Mouse (Mus musculus): Measurements from ENCODE around the gene Akt3. TPM values are rescaled to one million over a fixed set of nuclear protein-coding genes. Genes with fewer than 3 reads are reported as not detected.

Gene Akt3
- polyA plus RNA-seq, 1 experiment from 2014 or later = 4.0 TPM

GRCm38 (mm10) chr1:177081957-177082645 is 175.9 kb downstream of the Akt3 start:
- Histone ChIP-seq H3K4me3 (ENCODE audit: low read depth, low read length) (no peak overlapping the region), H3K4me1 (ENCODE audit: insufficient read depth, low read depth, low read length) (no peaks in the 10 kb centered on the region), H3K9me3 (ENCODE audit: low read length) (no peaks in the 10 kb centered on the region), H3K27me3 (replicated peaks; ENCODE audit: insufficient read depth, low read length) (no peaks in the 10 kb centered on the region), H3K9ac (replicated peaks; ENCODE audit: low read depth) (no peak overlapping the region), H3K36me3 (ENCODE audit: insufficient read depth, low read length) (no peaks in the 10 kb centered on the region), H3K4me2 (replicated peaks; ENCODE audit: low read depth, low read length) (no peak overlapping the region), H3K27ac (ENCODE audit: low read length) (no peak overlapping the region)
- TF ChIP-seq CTCF (IDR thresholded peaks at IDR 0.05) (no peak), EP300 (IDR thresholded peaks at IDR 0.05) (no peak)
- ATAC-seq (no peak), DNase-seq (ENCODE audit: low spot score) (no peak)
- WGBS = 62% methylated on average over 1 of the region's 1 CpGs

- Histone ChIP-seq H3K9me3 (ENCODE audit: low read length) (no peaks in the 10 kb centered on the region), H3K36me3 (ENCODE audit: insufficient read depth, low read length) (no peaks in the 10 kb centered on the region), H3K4me3 (ENCODE audit: low read depth, low read length) (no peak overlapping the region), H3K27me3 (replicated peaks; ENCODE audit: insufficient read depth, low read length) (no peaks in the 10 kb centered on the region), H3K9ac (replicated peaks; ENCODE audit: low read depth) (no peak overlapping the region), H3K27ac (ENCODE audit: low read length) (no peak overlapping the region), H3K4me2 (replicated peaks; ENCODE audit: low read depth, low read length) (no peak overlapping the region), H3K4me1 (ENCODE audit: insufficient read depth, low read depth, low read length) (no peaks in the 10 kb centered on the region)
- TF ChIP-seq CTCF (IDR thresholded peaks at IDR 0.05) (no peak), EP300 (IDR thresholded peaks at IDR 0.05) (no peak)
- DNase-seq (ENCODE audit: low spot score) = no peak
- ATAC-seq = no peak
- 87% methylated on average over 2 of the region's 2 CpGs for WGBS
These were observed 188.8 kb downstream of the Akt3 start for GRCm38 (mm10) chr1:177069161-177069560.

GRCm38 (mm10) chr1:177067123-177067646 is 190.8 kb downstream of the Akt3 start:
- Histone ChIP-seq H3K4me3 (ENCODE audit: low read depth, low read length) (no peak overlapping the region), H3K9ac (replicated peaks; ENCODE audit: low read depth) (no peak overlapping the region), H3K36me3 (ENCODE audit: insufficient read depth, low read length) (no peaks in the 10 kb centered on the region), H3K9me3 (ENCODE audit: low read length) (no peaks in the 10 kb centered on the region), H3K4me2 (replicated peaks; ENCODE audit: low read depth, low read length) (no peak overlapping the region), H3K4me1 (ENCODE audit: insufficient read depth, low read depth, low read length) (no peaks in the 10 kb centered on the region), H3K27ac (ENCODE audit: low read length) (no peak overlapping the region), H3K27me3 (replicated peaks; ENCODE audit: insufficient read depth, low read length) (no peaks in the 10 kb centered on the region)
- DNase-seq (ENCODE audit: low spot score) = no peak
- ATAC-seq = no peak
- TF ChIP-seq CTCF (IDR thresholded peaks at IDR 0.05) (no peak), EP300 (IDR thresholded peaks at IDR 0.05) (no peak)
- WGBS = 82% methylated on average over 8 of the region's 8 CpGs

DNA sequence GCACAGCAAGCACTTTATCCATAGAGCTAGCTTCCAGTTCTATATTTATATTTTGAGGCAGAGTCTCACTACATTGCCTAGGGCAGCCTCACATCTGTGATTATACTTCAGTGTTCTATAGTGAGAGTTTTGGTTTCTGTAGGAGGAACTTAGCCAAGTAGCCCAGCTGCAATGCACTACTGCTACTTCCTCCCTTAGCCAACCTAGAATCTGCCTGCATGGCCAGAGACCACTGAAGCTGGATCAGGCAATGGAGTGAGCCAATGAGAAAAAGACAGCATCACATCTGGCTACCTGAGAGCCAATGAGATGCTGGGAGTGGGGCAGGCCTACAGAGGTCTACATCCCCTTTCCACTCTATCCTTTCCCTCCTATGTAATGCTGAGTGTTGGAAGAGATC is 192.3 kb downstream of the Akt3 start:
- H3K4me1 ChIP-seq (ENCODE audit: insufficient read depth, low read depth, low read length) = no peaks in the 10 kb centered on the region
- H3K27ac ChIP-seq (ENCODE audit: low read length) = no peak overlapping the region
- no peaks in the 10 kb centered on the region for H3K9me3 ChIP-seq (ENCODE audit: low read length)
- H3K9ac ChIP-seq (replicated peaks; ENCODE audit: low read depth) = no peak overlapping the region
- no peak overlapping the region for H3K4me2 ChIP-seq (replicated peaks; ENCODE audit: low read depth, low read length)
- no peak overlapping the region for H3K4me3 ChIP-seq (ENCODE audit: low read depth, low read length)
- no peak for TF ChIP-seq EP300 (IDR thresholded peaks at IDR 0.05)
- TF ChIP-seq CTCF (IDR thresholded peaks at IDR 0.05) = no peak
- ATAC-seq (no peak), DNase-seq (ENCODE audit: low spot score) (no peak)
- H3K36me3 ChIP-seq (ENCODE audit: insufficient read depth, low read length) = no peaks in the 10 kb centered on the region
- no peaks in the 10 kb centered on the region for H3K27me3 ChIP-seq (replicated peaks; ENCODE audit: insufficient read depth, low read length)

GRCm38 (mm10) chr1:177061761-177062160 is 196.2 kb downstream of the Akt3 start:
- WGBS = 93% methylated on average over 2 of the region's 2 CpGs
- H3K9me3 ChIP-seq (ENCODE audit: low read length) = no peaks in the 10 kb centered on the region
- no peak for TF ChIP-seq CTCF (IDR thresholded peaks at IDR 0.05)
- no peak for TF ChIP-seq EP300 (IDR thresholded peaks at IDR 0.05)
- no peaks in the 10 kb centered on the region for H3K4me1 ChIP-seq (ENCODE audit: insufficient read depth, low read depth, low read length)
- H3K9ac ChIP-seq (replicated peaks; ENCODE audit: low read depth) = no peak overlapping the region
- no peak overlapping the region for H3K4me3 ChIP-seq (ENCODE audit: low read depth, low read length)
- ATAC-seq (no peak), DNase-seq (ENCODE audit: low spot score) (no peak)
- no peak overlapping the region for H3K4me2 ChIP-seq (replicated peaks; ENCODE audit: low read depth, low read length)
- H3K27me3 ChIP-seq (replicated peaks; ENCODE audit: insufficient read depth, low read length) = no peaks in the 10 kb centered on the region
- no peak overlapping the region for H3K27ac ChIP-seq (ENCODE audit: low read length)
- no peaks in the 10 kb centered on the region for H3K36me3 ChIP-seq (ENCODE audit: insufficient read depth, low read length)

GRCm38 (mm10) chr1:177054891-177055290 is 203.1 kb downstream of the Akt3 start:
- 80% methylated on average over 2 of the region's 2 CpGs for WGBS
- no peak overlapping the region for H3K9ac ChIP-seq (replicated peaks; ENCODE audit: low read depth)
- no peaks in the 10 kb centered on the region for H3K4me1 ChIP-seq (ENCODE audit: insufficient read depth, low read depth, low read length)
- no peaks in the 10 kb centered on the region for H3K36me3 ChIP-seq (ENCODE audit: insufficient read depth, low read length)
- ATAC-seq (no peak), DNase-seq (ENCODE audit: low spot score) (no peak)
- TF ChIP-seq CTCF (IDR thresholded peaks at IDR 0.05) (no peak), EP300 (IDR thresholded peaks at IDR 0.05) (no peak)
- no peak overlapping the region for H3K4me2 ChIP-seq (replicated peaks; ENCODE audit: low read depth, low read length)
- no peaks in the 10 kb centered on the region for H3K9me3 ChIP-seq (ENCODE audit: low read length)
- H3K4me3 ChIP-seq (ENCODE audit: low read depth, low read length) = no peak overlapping the region
- no peaks in the 10 kb centered on the region for H3K27me3 ChIP-seq (replicated peaks; ENCODE audit: insufficient read depth, low read length)
- H3K27ac ChIP-seq (ENCODE audit: low read length) = no peak overlapping the region
